Mouse (Mus musculus) fat pad, adult 2 months (tissue): ENCODE measurements around the gene Capza3.

Experiments
- DNase-seq: peaks from one replicate; pipeline ENCODE4 v3.0.0-alpha.2; 2011; ENCODE audit warnings: low read depth, low spot score; ENCODE audit errors: extremely low read depth

Capza3 gene

DNA sequence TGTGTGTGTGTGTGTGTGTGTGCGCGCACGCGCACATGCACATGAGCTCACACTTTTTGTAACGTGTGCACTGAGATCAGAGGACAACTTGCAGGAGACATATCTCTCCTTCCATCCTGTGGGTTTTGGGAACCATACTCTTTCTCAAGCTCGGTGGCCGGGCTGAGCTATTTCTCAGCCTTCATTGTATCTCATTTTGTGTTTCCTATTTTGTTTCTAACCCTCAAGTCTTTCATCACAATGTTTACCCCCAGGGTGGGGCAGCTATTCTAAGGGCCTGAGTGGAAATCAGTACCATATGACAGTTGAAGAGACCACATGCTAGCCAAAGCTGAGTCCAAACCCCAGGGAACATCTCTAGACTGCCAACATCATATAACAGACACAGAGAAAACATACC, at the start of gene Capza3:
Capza3 (plus strand) TSS at position 301 of the 400 bp plus-strand sequence.
- DNase-seq, result no peak

DNA sequence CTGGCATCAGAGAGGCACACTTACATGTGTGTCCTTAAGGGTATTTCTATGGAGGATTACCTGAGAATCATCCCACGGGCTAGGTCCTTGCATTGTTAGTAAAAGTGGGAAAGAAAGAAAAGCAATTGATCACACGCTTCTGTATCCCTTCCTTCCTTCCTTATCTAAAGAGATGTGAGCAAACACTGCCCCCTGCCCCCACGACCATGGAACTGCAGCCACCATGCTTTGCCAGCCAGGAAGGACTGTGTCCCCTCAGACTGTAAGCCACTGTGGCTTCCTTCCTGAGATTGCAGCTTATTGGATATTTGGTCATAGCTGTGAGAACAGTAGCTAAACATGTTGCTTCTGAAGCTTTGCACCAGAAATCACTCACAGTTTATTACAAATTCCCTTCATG, 35.9 kb upstream of the Capza3 start:
- no peak for DNase-seq

DNA sequence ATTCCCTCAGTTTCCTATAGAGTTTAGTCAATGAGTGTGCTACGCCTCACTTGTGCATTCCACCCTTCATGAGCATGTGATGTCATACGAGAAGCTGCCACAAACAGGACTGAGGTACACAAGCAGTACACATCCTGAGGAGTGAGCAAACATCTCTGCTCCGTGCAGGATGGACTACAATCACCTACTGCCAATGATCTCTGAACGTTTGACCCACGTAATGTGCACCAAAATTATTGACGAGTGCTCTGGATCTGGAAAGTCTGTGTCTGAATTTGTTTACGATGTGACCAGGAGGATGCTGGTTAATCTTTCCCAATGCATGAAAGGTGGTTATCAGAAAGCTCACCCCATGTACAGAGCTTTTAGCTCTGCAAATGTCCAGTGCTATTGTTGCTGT, 16.6 kb upstream of the Capza3 start:
- DNase-seq, result no peak

DNA sequence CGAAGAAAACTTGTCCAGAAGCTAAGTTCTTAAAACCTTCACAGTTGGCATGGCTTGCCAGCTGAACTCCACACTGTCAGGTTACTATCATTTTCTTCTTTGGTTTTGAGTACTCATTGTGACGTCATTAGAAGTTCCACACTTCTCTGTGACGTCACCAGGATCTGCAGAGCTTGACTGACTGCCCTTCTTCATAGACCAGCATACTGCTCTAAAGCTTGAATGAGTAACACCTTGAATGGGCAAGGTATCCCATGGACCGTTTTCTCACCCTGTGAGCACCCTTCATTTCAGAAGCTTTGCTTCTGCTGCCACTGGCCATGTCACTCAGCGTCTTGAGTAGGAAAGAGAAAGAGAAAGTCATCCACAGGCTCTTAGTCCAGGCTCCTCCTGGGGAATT, 305 bp downstream of the Capza3 start, which contains the start of gene Plcz1:
Plcz1 (minus strand) TSS at position 101 of the 400 bp plus-strand sequence.
- no peak for DNase-seq

GRCm38 (mm10) chr6:140051476-140051875, 10.4 kb downstream of the Capza3 start:
- no peak for DNase-seq

GRCm38 (mm10) chr6:140054271-140054928, 13.3 kb downstream of the Capza3 start:
- DNase-seq, result no peak

DNA sequence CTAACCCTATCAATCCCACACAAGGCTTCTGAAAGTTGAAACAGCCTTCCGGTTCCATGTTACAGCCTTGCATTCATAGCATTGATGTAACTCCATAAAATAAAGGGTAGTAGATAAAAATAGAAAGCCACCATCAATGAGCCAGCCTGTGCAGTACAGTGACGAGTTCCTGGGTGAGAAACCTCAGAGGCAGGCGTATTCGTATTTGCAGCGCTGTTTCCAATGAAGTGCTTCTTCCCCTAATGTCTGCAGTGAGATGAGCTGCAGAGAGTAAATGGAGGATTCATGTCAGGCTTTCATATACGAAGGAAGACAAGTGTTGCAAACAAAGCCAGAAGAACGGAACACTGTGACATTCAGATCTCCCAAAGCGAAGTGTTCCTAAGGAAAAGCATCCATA, 28.1 kb downstream of the Capza3 start:
- DNase-seq, result no peak

- DNase-seq, result no peak
These were observed 39.9 kb downstream of the Capza3 start for GRCm38 (mm10) chr6:140080933-140081332.

DNA sequence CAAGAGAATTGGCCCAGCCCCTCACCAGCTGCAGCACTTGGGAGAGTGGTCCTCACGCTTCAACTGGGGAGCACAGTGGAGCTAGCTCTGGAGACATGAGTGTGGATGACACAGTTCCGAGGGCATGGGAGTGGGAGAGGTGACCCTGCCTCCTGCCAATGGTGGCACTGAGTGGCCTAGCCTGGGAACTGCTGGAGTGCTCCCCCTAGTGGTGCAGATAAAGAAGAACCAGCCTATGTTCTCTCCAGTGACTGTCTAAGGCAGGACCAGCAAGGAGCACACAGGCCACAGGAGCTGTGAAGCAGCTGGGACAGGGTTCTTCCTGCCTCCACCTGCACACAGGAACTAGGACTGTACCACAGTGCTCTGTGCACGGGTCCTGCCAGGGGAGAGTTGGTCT, 40.7 kb downstream of the Capza3 start:
- DNase-seq, result no peak

DNA sequence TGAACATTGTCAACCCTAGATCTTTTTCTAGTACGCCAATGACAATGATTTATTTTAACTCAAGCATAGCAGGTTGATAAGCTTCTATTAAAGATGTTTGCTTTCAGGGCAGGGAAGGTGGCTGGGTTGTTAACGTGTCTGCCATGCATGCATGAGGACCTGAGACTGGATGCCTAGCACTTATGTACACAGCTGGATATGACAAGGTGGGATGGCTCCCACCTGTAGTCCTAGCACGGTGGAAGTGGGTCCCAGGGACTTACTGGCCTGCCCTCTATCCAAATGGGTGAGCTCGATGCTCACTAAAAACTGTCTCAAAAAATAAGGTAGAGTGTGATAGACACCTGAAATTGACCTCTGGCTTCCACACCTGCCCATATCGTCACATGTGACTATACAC, 48.8 kb downstream of the Capza3 start:
- no peak for DNase-seq
